Mouse (Mus musculus): ENCODE measurements around the gene Foxc2.

Gene Foxc2

DNA sequence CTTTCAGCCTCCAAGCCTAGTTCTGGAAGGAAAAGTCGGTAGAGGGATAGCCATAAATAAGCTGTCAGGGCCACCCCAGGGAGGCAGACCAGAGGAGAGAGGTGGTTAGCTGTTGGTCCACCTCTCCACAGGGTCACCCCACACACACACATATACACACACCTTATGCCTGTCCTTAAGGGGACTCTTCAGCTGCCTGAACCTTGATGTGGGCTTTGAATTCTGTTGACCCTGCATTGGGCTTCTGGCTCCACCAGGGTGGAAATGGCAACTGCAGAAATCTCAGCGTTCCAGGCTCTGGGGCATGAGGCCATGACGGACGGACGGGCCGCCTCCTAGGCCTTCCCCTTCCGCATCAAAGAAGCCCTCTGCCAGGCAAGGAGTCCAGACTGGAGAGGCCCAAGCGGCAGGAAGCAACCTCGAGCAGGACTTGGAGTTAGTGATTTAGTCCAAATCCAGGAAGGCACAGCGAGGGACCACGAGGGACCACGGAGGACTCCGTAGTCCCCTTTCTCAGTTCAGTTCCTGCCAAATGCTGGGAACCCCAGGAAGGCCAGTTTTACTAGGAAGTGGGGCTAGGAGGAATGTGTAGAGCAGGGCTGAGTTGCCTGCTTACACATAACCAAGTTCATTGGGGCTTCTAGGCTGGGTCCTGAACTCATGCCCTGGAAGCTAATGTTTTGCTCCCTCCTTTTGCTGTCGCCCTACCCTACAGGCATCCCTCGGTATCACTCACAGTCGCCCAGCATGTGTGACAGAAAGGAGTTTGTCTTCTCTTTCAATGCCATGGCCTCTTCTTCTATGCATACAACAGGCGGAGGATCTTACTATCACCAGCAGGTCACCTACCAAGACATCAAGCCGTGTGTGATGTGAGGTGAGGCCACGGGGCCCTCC, 29.7 kb upstream of the Foxc2 start:
- no peak for DNase-seq (ENCODE audit: low spot score)

DNA sequence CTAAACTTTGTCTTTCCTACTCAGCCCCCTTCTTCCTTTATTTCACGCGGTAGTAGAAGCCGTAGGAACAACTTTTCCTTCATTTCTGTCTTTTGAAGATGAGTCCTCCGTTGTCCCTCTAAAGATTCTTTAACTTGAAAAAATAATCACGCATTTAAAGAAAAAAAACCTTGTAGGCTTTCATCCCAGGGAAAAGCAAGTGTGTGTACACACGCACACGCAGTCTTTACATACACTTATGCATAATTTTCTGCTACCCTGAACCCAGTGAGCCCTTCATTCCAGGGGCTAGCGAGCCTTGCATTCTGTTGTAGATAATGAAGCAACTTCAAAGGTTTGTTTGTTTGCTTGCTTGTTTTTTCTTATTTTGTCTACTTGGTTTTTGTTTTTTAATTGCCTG, 27.7 kb upstream of the Foxc2 start:
- no peak for DNase-seq (ENCODE audit: low spot score)

DNA sequence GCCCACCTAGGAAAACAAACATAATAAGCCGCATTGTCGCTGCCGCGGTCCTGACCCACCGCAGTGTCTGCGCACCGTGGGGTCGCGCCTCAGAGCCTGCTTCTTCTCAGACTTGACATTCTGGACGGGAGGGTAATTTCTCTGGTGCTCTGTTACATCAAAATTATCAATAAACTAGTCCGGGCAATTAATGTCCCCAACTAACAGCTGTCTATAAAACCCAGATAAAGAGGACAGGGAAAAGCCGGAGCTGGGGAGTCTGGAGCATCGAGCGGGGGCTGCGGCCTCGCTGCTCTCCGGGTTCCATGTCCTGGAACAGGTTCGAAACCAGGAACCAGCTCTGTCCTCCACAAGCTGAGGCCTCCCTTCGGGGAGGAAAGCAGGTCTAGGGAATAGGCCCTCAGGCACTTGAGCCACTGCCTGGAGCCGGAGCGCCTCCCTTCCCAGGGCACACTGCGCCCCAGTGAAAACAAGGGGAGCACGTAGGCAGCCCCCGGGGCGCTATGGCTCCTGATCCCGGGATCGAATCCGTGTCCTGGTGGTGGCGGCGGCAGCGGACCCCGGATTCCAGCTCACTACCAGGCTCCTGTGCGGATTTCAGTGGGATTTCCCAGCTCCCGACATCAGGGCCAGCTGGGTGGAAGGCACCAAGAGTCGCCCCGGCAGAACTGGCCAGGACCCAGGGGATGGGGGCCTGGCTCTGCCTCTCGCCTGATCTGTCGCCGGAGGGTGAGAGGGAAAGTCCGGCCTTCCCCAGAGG, 26.9 kb upstream of the Foxc2 start:
- no peak for DNase-seq (ENCODE audit: low spot score)

DNA sequence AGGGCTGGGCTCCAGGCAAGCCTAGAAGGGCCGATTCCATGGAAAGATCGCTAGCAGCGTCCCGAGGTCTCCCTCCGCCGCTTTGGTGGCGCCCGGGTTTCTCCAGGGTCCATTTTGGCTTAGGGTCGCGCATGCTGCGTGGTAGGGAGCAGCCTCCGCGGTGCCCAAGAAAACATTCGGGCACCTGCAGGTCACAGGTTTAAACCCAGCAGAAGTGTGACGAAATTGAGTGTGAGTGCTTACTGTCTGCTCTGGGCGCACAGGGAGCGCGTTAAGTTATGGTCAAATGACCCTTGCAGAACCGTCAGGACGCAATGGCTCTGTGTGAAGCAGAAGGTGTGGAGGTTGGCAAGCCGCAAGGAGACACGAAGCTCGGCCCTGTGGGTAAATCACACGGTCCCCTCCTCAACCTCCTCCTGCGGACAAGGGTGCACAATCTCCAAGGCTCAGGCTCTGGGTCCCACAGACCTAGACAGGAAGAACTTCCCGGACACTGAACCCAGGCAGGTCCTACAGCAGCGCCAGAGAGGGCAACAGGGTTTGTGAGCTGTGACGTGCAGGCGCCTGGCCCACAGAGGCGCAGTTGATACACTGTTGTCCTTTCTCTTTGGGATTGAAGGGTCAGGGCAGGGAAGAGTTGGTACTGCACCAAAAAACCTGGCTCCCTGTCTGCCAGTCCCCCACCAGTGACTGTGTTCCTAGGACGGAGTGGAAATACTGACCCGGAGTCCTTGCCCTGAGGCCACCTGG, 26.2 kb upstream of the Foxc2 start:
- no peak for DNase-seq (ENCODE audit: low spot score)

DNA sequence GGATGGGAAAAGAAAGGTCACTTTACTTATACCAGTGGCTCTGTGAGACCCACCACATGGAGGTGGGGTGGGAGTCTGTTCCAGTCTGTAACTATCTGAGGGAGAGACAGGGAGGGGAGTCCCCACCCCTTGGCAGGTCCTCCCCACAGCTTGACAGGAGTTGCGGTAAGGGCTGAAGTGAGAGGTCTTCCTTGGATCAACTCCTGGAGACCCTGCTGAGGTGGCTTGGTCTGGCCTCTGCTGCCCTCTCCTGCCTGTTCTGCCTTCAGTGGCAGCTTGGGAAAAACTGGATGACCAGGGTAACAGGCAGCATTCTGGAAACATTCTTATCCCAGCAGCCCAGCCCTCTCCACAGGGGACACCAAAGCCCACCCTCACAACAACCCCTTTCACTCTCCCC, 25.3 kb upstream of the Foxc2 start:
- DNase-seq (ENCODE audit: low spot score) = no peak

DNA sequence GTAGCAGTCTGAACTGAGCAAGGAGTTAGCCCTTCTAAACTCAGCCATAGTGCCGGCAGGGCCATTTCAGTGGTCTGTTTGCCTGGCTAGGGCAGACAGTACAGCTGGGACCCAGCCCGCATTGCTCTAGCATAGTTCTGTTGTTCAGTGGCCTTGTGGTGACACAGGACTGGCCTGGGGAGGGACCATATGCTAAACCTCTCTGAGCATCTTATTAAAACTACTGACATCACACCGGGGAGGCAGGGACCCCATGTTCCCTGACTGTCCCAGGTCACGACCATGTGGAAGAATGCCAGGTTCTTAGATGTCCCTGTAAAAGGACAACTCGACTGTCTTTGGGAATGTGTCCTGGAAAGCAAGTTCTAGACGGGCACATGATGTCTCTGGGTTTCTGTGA, 23.8 kb upstream of the Foxc2 start:
- DNase-seq (ENCODE audit: low spot score) = no peak

DNA sequence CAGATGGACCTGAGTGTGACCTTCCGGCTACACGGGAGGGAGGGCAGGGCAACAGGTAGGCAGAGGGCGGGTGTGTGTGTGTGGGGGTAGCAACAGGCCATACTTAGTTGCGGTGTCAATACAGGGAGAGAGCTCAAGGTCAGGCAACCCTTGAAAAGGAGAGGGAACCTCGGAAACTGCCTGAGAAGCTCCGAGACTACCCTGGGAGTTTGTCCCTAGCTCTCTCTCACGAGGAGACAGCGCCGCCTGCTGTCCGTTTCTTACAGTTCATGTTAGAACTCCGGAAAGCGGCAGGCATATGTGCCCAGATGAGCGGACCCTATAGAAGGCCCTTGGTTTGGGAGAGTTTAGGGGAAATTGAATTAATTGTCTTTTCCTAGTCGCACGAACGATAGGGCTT, 23.3 kb upstream of the Foxc2 start:
- DNase-seq (ENCODE audit: low spot score) = peak; percentile 94

DNA sequence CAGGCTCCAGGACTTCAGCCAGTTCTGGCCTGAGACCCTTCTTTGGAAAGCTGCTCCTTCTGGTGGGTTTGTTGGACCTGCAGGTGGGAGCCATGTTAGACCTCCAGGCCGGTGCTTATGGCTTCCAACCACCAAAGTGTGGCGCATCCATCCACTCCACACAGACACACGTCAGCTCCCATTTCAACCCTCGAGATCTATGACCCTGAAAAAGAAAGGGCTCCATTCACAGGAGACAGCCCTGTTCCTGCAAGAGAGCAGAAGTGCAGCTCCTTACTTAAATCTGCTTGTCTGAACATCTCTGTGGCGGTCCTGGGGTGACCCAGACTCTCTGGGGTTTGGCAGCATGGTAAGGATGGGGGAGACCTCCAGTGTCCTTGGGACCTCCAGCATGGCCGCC, 22.5 kb upstream of the Foxc2 start:
- DNase-seq (ENCODE audit: low spot score) = no peak

DNA sequence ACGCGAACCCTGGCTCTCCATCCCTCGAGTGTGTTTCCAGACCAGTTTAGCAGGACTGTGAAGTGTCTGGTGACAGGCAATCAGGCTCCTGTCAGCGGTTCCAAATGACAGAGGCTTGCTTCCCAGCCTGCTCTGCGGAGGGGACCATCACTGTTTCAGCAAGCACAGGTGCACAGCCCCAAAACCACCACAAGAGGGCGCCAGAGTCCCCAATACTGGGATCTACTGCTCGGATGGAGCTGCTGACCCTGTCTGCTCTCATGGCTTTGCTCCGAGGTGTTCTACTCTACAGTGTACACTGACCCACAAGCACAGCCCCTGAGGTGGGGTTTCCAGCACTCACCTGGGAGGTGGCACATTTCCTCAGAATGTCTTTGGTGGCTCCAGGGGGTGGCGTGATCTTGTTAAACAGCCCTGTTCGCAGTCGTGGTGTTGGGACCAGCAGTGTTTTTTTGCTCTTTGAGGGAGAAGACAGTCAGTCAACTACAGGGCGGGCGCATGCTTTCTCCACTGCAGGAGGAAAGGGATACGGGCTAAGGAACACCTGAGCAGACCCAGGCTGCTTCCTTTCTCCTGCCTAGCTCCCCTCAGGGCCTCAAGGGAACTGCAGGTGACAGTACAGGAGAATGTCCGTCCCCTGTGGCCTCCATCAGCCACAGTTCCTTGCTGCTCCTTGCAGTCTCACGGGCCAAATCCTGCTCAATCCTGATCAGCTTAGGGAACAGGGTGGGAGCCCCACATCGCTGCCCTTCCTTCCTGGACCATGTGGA, 11.7 kb upstream of the Foxc2 start:
- DNase-seq (ENCODE audit: low spot score) = peak; percentile 90

DNA sequence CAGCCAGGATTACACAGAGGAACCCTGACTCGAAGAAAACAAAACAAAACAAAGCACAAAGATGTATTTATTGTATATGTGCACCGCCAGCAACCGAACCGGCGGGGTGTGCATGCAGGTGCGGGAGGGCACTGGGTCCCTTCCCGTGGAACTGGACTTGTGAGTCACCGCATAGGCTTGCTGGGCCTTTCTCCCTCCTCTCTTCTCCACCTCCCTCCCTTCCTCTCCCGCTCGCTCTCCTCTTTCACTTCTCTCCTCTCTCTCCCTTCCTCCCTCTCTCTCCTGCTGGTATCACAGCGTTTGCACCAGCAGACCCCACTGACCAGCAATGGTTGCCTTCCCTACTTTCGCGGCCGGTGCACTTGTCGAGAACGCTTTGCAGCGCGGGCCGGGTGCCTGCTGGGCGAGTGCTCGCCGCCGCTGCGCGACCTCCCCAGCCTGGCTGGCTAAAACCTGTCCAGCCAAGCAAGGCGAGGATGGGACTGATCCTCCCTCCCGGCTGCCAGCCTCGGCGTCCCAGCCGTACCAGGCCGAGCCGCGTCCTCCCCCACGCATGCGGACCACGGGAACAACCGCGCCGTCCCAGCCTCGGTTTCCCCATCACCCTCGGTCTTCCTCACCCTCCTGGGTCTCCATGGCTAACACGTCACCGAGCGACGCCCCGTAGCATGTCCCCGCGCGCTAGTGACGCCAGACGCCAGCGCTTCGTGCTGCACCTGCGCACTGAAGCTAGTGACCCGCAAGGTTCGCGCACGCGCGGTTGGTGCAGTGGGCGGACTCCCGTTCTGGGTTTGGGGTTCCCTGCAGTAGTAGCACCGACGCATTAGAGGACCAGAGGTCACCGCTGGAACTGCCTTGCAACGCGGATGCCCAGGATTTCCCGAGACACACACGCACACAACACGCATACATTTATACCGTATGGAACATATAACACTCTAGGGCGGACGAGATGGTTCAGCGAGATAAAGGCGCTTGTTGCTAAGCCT, 8.0 kb upstream of the Foxc2 start, which contains the start of gene Mthfsd:
Gene Mthfsd, minus strand, starts transcription at position 725 of the 989 bp plus-strand sequence.
- peak; percentile 99 for DNase-seq (ENCODE audit: low spot score)

DNA sequence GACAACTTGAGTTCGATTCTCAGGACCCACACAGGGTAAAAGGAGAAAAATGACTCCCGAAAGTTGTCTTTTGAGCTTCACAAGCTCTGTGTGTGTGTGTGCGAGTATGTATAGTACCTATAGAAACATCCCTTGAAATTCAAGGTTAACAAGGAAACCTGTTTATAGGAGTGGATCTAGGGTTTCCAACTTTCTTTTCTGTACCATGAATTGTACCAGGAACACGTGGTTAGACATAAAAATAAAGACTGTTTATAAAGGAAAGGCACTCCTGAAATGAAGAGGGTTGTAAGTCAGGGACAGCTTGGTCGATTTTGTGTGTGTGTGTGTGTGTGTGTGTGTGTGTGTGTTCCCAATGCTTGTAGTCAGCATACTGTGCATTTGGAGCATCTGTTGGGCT, 7.3 kb upstream of the Foxc2 start:
- DNase-seq (ENCODE audit: low spot score) = no peak

DNA sequence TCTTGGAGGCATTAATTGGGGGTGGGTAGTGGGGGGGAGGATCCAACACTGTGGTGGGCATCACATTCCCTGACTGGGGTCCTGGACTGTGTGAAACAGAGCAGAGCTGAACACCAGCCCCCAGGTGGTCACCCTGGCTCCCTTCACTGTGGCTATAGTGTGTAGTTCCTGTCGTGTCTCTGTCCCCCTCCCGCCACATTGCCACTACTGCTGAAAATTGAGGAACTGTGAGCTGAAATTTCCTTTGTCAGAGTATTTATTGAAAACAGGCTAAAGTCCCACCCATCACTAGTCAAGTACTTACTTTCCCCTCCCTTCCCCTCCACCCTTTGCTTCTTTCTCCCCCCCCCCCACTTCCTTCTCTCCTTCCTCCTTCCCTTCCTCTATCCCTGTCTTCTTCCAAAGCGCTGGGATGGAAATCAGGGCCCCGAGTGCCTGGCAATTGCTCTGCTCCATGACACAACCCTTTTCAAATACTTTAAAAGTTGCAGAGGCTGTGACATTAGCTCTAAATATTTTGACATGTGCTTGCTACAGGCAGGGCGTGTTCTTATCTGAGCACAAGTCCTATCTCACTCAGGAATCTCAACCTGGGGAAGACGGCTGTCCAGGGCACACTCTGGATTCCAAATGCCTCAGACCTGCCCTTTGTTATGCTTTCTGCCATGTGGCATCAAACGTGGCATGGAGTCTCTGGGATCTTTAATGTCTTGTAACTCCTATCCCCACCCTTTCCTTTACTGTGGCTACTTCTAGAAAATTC, 4.6 kb upstream of the Foxc2 start:
- no peak for DNase-seq (ENCODE audit: low spot score)

DNA sequence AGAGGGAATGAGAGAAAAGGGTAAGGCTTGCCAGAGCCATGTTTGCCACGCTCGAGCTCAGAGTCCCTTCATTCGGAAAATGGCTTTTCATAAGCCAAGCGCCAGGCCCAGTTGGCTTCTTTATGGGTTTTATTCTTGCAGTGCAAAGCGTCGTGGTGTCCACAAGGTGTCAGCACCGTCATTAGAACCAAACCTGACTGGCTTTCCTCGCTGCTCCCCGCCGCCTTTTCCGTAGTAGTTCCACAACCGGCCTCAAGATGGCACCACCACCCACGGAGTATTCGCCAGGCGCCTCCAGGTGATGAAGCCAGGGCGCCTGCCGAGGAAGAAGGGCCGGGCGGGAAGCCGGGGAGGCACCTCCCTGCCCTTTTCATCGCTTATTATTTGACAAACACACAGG, 2.7 kb upstream of the Foxc2 start:
- DNase-seq (ENCODE audit: low spot score) = peak; percentile 97

DNA sequence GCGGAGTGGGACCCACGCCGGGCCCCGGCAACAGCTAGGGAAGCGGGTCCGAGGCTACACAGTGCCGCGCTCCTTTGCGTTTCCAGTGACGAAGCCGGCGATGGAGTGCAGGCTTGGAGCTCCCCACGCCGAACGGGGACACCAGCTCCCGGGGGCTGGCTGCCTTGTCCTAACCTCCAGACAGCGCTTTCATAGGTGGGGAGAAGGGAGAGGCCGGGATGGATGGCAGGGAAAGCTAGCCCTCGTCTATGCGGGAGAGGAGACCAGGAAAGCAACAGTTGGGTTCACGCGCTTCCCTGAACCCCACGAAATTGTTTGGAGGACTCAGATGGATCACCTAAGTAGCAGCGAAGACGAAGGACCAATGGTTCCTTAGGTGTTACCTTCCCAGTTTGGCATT, 835 bp upstream of the Foxc2 start:
- no peak for DNase-seq (ENCODE audit: low spot score)

DNA sequence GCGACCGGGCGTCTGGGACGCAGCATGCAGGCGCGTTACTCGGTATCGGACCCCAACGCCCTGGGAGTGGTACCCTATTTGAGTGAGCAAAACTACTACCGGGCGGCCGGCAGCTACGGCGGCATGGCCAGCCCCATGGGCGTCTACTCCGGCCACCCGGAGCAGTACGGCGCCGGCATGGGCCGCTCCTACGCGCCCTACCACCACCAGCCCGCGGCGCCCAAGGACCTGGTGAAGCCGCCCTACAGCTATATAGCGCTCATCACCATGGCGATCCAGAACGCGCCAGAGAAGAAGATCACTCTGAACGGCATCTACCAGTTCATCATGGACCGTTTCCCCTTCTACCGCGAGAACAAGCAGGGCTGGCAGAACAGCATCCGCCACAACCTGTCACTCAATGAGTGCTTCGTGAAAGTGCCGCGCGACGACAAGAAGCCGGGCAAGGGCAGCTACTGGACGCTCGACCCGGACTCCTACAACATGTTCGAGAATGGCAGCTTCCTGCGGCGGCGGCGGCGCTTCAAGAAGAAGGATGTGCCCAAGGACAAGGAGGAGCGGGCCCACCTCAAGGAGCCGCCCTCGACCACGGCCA, 717 bp downstream of the Foxc2 start:
- no peak for DNase-seq (ENCODE audit: low spot score)

DNA sequence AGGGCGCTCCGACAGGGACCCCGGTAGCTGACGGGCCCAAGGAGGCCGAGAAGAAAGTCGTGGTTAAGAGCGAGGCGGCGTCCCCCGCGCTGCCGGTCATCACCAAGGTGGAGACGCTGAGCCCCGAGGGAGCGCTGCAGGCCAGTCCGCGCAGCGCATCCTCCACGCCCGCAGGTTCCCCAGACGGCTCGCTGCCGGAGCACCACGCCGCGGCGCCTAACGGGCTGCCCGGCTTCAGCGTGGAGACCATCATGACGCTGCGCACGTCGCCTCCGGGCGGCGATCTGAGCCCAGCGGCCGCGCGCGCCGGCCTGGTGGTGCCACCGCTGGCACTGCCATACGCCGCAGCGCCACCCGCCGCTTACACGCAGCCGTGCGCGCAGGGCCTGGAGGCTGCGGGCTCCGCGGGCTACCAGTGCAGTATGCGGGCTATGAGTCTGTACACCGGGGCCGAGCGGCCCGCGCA, 1.2 kb downstream of the Foxc2 start:
- no peak for DNase-seq (ENCODE audit: low spot score)

DNA sequence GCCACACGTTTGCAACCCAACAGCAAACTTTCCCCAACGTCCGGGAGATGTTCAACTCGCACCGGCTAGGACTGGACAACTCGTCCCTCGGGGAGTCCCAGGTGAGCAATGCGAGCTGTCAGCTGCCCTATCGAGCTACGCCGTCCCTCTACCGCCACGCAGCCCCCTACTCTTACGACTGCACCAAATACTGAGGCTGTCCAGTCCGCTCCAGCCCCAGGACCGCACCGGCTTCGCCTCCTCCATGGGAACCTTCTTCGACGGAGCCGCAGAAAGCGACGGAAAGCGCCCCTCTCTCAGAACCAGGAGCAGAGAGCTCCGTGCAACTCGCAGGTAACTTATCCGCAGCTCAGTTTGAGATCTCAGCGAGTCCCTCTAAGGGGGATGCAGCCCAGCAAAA, 1.9 kb downstream of the Foxc2 start:
- no peak for DNase-seq (ENCODE audit: low spot score)

DNA sequence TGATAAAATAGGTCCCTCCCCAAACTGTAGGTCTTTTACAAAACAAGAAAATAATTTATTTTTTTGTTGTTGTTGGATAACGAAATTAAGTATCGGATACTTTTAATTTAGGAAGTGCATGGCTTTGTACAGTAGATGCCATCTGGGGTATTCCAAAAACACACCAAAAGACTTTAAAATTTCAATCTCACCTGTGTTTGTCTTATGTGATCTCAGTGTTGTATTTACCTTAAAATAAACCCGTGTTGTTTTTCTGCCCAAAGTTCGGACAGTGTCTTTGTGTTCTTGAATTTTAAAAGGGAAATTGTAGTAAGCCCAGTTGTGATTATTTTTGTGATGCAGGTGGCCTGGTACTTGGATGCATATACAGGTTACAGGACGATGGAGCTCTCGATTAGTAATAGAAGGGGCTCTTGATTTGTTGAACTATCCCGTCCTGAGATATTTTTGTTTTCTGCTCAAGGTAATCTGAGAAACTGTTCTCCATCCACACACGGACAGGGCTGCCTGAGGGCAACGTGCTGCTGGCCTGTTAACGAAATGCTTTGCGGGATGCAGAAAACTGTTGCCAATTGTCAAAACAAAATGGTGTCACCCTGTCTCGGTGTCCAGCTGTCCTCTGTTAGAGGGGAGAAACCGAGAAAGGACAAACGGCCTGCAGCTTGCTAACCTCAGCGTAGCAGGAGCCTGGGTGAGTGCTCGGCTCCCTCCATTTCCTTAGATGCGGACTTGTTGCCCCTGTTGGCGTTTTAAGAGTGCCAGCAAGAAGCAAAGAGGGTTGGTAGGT, 2.9 kb downstream of the Foxc2 start:
- DNase-seq (ENCODE audit: low spot score) = no peak

All from testis, postnatal 10 days (tissue).